Mouse (Mus musculus): ENCODE data around the gene Snx30.
A peak's percentile ranks its signal among the peaks of the same experiment; 100 is the strongest.
"Not testable (repeated sequence)": the region's sequence is repeated elsewhere in the genome, so short reads cannot be mapped to it uniquely, and the experiment has no call there.

Snx30 gene

GRCm38 (mm10) chr4:59805181-59805967 lies at the start of gene Snx30:
Gene Snx30, plus strand, starts transcription at chr4:59805840.
- peak; percentile 88 for DNase-seq

GRCm38 (mm10) chr4:59756332-59757082 lies 49.1 kb upstream of the Snx30 start:
- peak; percentile 68 for DNase-seq

GRCm38 (mm10) chr4:59757452-59758435 lies 47.9 kb upstream of the Snx30 start:
- DNase-seq = no peak

- DNase-seq = no peak
Observed at GRCm38 (mm10) chr4:59760016-59760415, 45.6 kb upstream of the Snx30 start.

GRCm38 (mm10) chr4:59760636-59761364 lies 44.8 kb upstream of the Snx30 start:
- DNase-seq = peak; percentile 19

- no peak for DNase-seq
Observed at GRCm38 (mm10) chr4:59761365-59761729, 44.3 kb upstream of the Snx30 start.

GRCm38 (mm10) chr4:59764950-59765349 lies 40.7 kb upstream of the Snx30 start:
- DNase-seq = no peak

- no peak for DNase-seq
Observed at GRCm38 (mm10) chr4:59765385-59766005, 40.1 kb upstream of the Snx30 start.

- no peak for DNase-seq
Observed at GRCm38 (mm10) chr4:59767717-59768116, 37.9 kb upstream of the Snx30 start.

GRCm38 (mm10) chr4:59772171-59772879 lies 33.3 kb upstream of the Snx30 start:
- no peak for DNase-seq

- DNase-seq = no peak
Observed at GRCm38 (mm10) chr4:59777828-59778227, 27.8 kb upstream of the Snx30 start.

- no peak for DNase-seq
Observed at GRCm38 (mm10) chr4:59780568-59780967, 25.1 kb upstream of the Snx30 start.

GRCm38 (mm10) chr4:59782853-59783684 lies 22.6 kb upstream of the Snx30 start:
- DNase-seq = no peak

- peak; percentile 87 for DNase-seq
Observed at GRCm38 (mm10) chr4:59783685-59784279, 21.9 kb upstream of the Snx30 start.

GRCm38 (mm10) chr4:59785412-59785811 lies 20.2 kb upstream of the Snx30 start:
- no peak for DNase-seq

- peak; percentile 92 for DNase-seq
Observed at GRCm38 (mm10) chr4:59786661-59787060, 19.0 kb upstream of the Snx30 start.

- no peak for DNase-seq
Observed at GRCm38 (mm10) chr4:59787126-59787525, 18.5 kb upstream of the Snx30 start.

- DNase-seq = no peak
Observed at GRCm38 (mm10) chr4:59789015-59789414, 16.6 kb upstream of the Snx30 start.

GRCm38 (mm10) chr4:59793626-59794025 lies 12.0 kb upstream of the Snx30 start:
- not testable (repeated sequence) for DNase-seq

GRCm38 (mm10) chr4:59794116-59794515 lies 11.5 kb upstream of the Snx30 start:
- DNase-seq = no peak

All from right cerebral cortex, postnatal 4 days (tissue).